Mouse (Mus musculus): ENCODE results near the gene Gfod1.

Gene Gfod1

GRCm38 (mm10) chr13:43197187-43197586 lies 106.8 kb downstream of the Gfod1 start:
- no peak for DNase-seq

GRCm38 (mm10) chr13:43196000-43196399 lies 108.0 kb downstream of the Gfod1 start:
- no peak for DNase-seq

GRCm38 (mm10) chr13:43193932-43194331 lies 110.0 kb downstream of the Gfod1 start:
- DNase-seq = no peak

- no peak for DNase-seq
These were observed 110.7 kb downstream of the Gfod1 start for GRCm38 (mm10) chr13:43193266-43193665.

GRCm38 (mm10) chr13:43191741-43192192 lies 112.2 kb downstream of the Gfod1 start:
- DNase-seq = no peak

- DNase-seq = no peak
These were observed 112.7 kb downstream of the Gfod1 start for GRCm38 (mm10) chr13:43191290-43191689.

- DNase-seq = no peak
These were observed 116.2 kb downstream of the Gfod1 start for GRCm38 (mm10) chr13:43187736-43188135.

- no peak for DNase-seq
These were observed 120.5 kb downstream of the Gfod1 start for GRCm38 (mm10) chr13:43183248-43184055.

- DNase-seq = peak; percentile 80
These were observed 121.3 kb downstream of the Gfod1 start for GRCm38 (mm10) chr13:43182465-43183201.

- DNase-seq = no peak
These were observed 122.9 kb downstream of the Gfod1 start for GRCm38 (mm10) chr13:43181104-43181503.

GRCm38 (mm10) chr13:43177317-43177716 lies 126.7 kb downstream of the Gfod1 start:
- no peak for DNase-seq

- no peak for DNase-seq
These were observed 127.3 kb downstream of the Gfod1 start for GRCm38 (mm10) chr13:43176676-43177075.

GRCm38 (mm10) chr13:43173262-43173661 lies 130.7 kb downstream of the Gfod1 start:
- peak; percentile 83 for DNase-seq

GRCm38 (mm10) chr13:43172036-43172713 lies 131.8 kb downstream of the Gfod1 start:
- no peak for DNase-seq

- DNase-seq = peak; percentile 99
These were observed 132.8 kb downstream of the Gfod1 start, which contains the start of gene Tbc1d7 for GRCm38 (mm10) chr13:43171020-43171710. Gene Tbc1d7 (minus strand): TSS chr13:43171501.

GRCm38 (mm10) chr13:43167721-43168120 lies 136.3 kb downstream of the Gfod1 start:
- DNase-seq = no peak

GRCm38 (mm10) chr13:43159429-43159828 lies 144.5 kb downstream of the Gfod1 start:
- no peak for DNase-seq

GRCm38 (mm10) chr13:43158281-43158680 lies 145.7 kb downstream of the Gfod1 start:
- DNase-seq = no peak

GRCm38 (mm10) chr13:43157370-43157769 lies 146.6 kb downstream of the Gfod1 start:
- no peak for DNase-seq

- DNase-seq = no peak
These were observed 151.9 kb downstream of the Gfod1 start for GRCm38 (mm10) chr13:43152005-43152520.

- DNase-seq = no peak
These were observed 154.3 kb downstream of the Gfod1 start for GRCm38 (mm10) chr13:43149661-43150060.

GRCm38 (mm10) chr13:43148692-43149091 lies 155.3 kb downstream of the Gfod1 start:
- no peak for DNase-seq
